Mouse (Mus musculus): Measurements from ENCODE around the gene Helz2. TPM values are rescaled to one million over a fixed set of nuclear protein-coding genes. Genes with fewer than 3 reads are reported as not detected.
"Not testable (repeated sequence)": the region's sequence is repeated elsewhere in the genome, so short reads cannot be mapped to it uniquely, and the experiment has no call there.

Gene Helz2
- polyA plus RNA-seq, 1 experiment from 2014 or later: 1.6 TPM

GRCm38 (mm10) chr2:181202886-181203285 lies 38.9 kb downstream of the Helz2 start:
- 62% methylated on average over 6 of the region's 6 CpGs for WGBS
- Histone ChIP-seq H3K27ac (replicated peaks) (0 out of 2 replicates have a peak overlapping the region, but pooled peaks have one; percentile 8), H3K4me3 (ENCODE audit: low read depth, low read length) (no peak overlapping the region), H3K9ac (ENCODE audit: low read length) (no peak overlapping the region), H3K9me3 (ENCODE audit: control insufficient read depth, low read length) (no peaks in the 10 kb centered on the region), H3K4me1 (replicated peaks; ENCODE audit: control insufficient read depth, insufficient read depth) (no peaks in the 10 kb centered on the region), H3K4me2 (replicated peaks; ENCODE audit: low read depth) (no peak overlapping the region), H3K36me3 (ENCODE audit: control insufficient read depth, insufficient read depth, low read length) (no peaks in the 10 kb centered on the region), H3K27me3 (ENCODE audit: control insufficient read depth, insufficient read depth, low read length) (no peaks in the 10 kb centered on the region)
- TF ChIP-seq EP300 (optimal IDR thresholded peaks at IDR 0.05): no peak
- no peak for TF ChIP-seq CTCF (IDR thresholded peaks at IDR 0.05; ENCODE audit: low read depth)
- DNase-seq (ENCODE audit: low spot score): no peak
- no peak for ATAC-seq (ENCODE audit: low FRiP score, low TSS enrichment)

GRCm38 (mm10) chr2:181202422-181202821 lies 39.4 kb downstream of the Helz2 start, which contains the start of gene Ptk6:
Ptk6 (minus strand) TSS chr2:181202789.
- H3K4me2 ChIP-seq (replicated peaks; ENCODE audit: low read depth): no peak within 1 kb of the TSS
- no peaks in the 10 kb centered on the region for H3K27me3 ChIP-seq (ENCODE audit: control insufficient read depth, insufficient read depth, low read length)
- DNase-seq (ENCODE audit: low spot score) (no peak), ATAC-seq (ENCODE audit: low FRiP score, low TSS enrichment) (peak; percentile 16; the same call in 1 of the 2 replicates)
- WGBS: 74% methylated on average over 3 of the region's 3 CpGs
- no peak for TF ChIP-seq EP300 (optimal IDR thresholded peaks at IDR 0.05)
- TF ChIP-seq CTCF (IDR thresholded peaks at IDR 0.05; ENCODE audit: low read depth): no peak
- H3K36me3 ChIP-seq (ENCODE audit: control insufficient read depth, insufficient read depth, low read length): no peaks in the 10 kb centered on the region
- no peaks in the 10 kb centered on the region for H3K4me1 ChIP-seq (replicated peaks; ENCODE audit: control insufficient read depth, insufficient read depth)
- H3K4me3 ChIP-seq (ENCODE audit: low read depth, low read length): no peak within 1 kb of the TSS
- peak within 1 kb of the TSS; percentile 18; the same call in 1 of the 2 replicates for H3K27ac ChIP-seq (replicated peaks)
- H3K9ac ChIP-seq (ENCODE audit: low read length): no peak within 1 kb of the TSS
- H3K9me3 ChIP-seq (ENCODE audit: control insufficient read depth, low read length): no peaks in the 10 kb centered on the region

GRCm38 (mm10) chr2:181201606-181202005 lies 40.2 kb downstream of the Helz2 start:
- TF ChIP-seq CTCF (IDR thresholded peaks at IDR 0.05; ENCODE audit: low read depth) (no peak), EP300 (optimal IDR thresholded peaks at IDR 0.05) (no peak)
- no peak overlapping the region for H3K27ac ChIP-seq (replicated peaks)
- no peaks in the 10 kb centered on the region for H3K4me1 ChIP-seq (replicated peaks; ENCODE audit: control insufficient read depth, insufficient read depth)
- DNase-seq (ENCODE audit: low spot score): no peak
- H3K27me3 ChIP-seq (ENCODE audit: control insufficient read depth, insufficient read depth, low read length): no peaks in the 10 kb centered on the region
- no peak overlapping the region for H3K4me3 ChIP-seq (ENCODE audit: low read depth, low read length)
- no peaks in the 10 kb centered on the region for H3K9me3 ChIP-seq (ENCODE audit: control insufficient read depth, low read length)
- 63% methylated on average over 3 of the region's 3 CpGs for WGBS
- H3K4me2 ChIP-seq (replicated peaks; ENCODE audit: low read depth): no peak overlapping the region
- no peaks in the 10 kb centered on the region for H3K36me3 ChIP-seq (ENCODE audit: control insufficient read depth, insufficient read depth, low read length)
- no peak overlapping the region for H3K9ac ChIP-seq (ENCODE audit: low read length)
- no peak for ATAC-seq (ENCODE audit: low FRiP score, low TSS enrichment)

GRCm38 (mm10) chr2:181196628-181197300 lies 45.1 kb downstream of the Helz2 start:
- H3K4me3 ChIP-seq (ENCODE audit: low read depth, low read length): no peak overlapping the region
- TF ChIP-seq EP300 (optimal IDR thresholded peaks at IDR 0.05): no peak
- TF ChIP-seq CTCF (IDR thresholded peaks at IDR 0.05; ENCODE audit: low read depth): no peak
- no peaks in the 10 kb centered on the region for H3K36me3 ChIP-seq (ENCODE audit: control insufficient read depth, insufficient read depth, low read length)
- no peak overlapping the region for H3K27ac ChIP-seq (replicated peaks)
- H3K4me2 ChIP-seq (replicated peaks; ENCODE audit: low read depth): no peak overlapping the region
- ATAC-seq (ENCODE audit: low FRiP score, low TSS enrichment) (no peak), DNase-seq (ENCODE audit: low spot score) (no peak)
- no peaks in the 10 kb centered on the region for H3K27me3 ChIP-seq (ENCODE audit: control insufficient read depth, insufficient read depth, low read length)
- WGBS: 76% methylated on average over 4 of the region's 4 CpGs
- H3K4me1 ChIP-seq (replicated peaks; ENCODE audit: control insufficient read depth, insufficient read depth): no peaks in the 10 kb centered on the region
- H3K9ac ChIP-seq (ENCODE audit: low read length): no peak overlapping the region
- H3K9me3 ChIP-seq (ENCODE audit: control insufficient read depth, low read length): no peaks in the 10 kb centered on the region

GRCm38 (mm10) chr2:181193044-181193443 lies 48.8 kb downstream of the Helz2 start:
- 66% methylated on average over 3 of the region's 3 CpGs for WGBS
- H3K9me3 ChIP-seq (ENCODE audit: control insufficient read depth, low read length): no peaks in the 10 kb centered on the region
- H3K36me3 ChIP-seq (ENCODE audit: control insufficient read depth, insufficient read depth, low read length): no peaks in the 10 kb centered on the region
- no peak for TF ChIP-seq CTCF (IDR thresholded peaks at IDR 0.05; ENCODE audit: low read depth)
- TF ChIP-seq EP300 (optimal IDR thresholded peaks at IDR 0.05): no peak
- ATAC-seq (ENCODE audit: low FRiP score, low TSS enrichment) (no peak), DNase-seq (ENCODE audit: low spot score) (no peak)
- no peaks in the 10 kb centered on the region for H3K4me1 ChIP-seq (replicated peaks; ENCODE audit: control insufficient read depth, insufficient read depth)
- H3K27ac ChIP-seq (replicated peaks): no peak overlapping the region
- H3K4me3 ChIP-seq (ENCODE audit: low read depth, low read length): no peak overlapping the region
- no peaks in the 10 kb centered on the region for H3K27me3 ChIP-seq (ENCODE audit: control insufficient read depth, insufficient read depth, low read length)
- no peak overlapping the region for H3K9ac ChIP-seq (ENCODE audit: low read length)
- H3K4me2 ChIP-seq (replicated peaks; ENCODE audit: low read depth): no peak overlapping the region

- H3K36me3 ChIP-seq (ENCODE audit: control insufficient read depth, insufficient read depth, low read length): no peaks in the 10 kb centered on the region
- WGBS: 68% methylated on average over 4 of the region's 4 CpGs
- H3K9me3 ChIP-seq (ENCODE audit: control insufficient read depth, low read length): no peaks in the 10 kb centered on the region
- no peak overlapping the region for H3K9ac ChIP-seq (ENCODE audit: low read length)
- H3K27ac ChIP-seq (replicated peaks): no peak overlapping the region
- H3K4me3 ChIP-seq (ENCODE audit: low read depth, low read length): no peak overlapping the region
- H3K4me2 ChIP-seq (replicated peaks; ENCODE audit: low read depth): no peak overlapping the region
- no peak for DNase-seq (ENCODE audit: low spot score)
- TF ChIP-seq EP300 (optimal IDR thresholded peaks at IDR 0.05) (no peak), CTCF (IDR thresholded peaks at IDR 0.05; ENCODE audit: low read depth) (no peak)
- H3K4me1 ChIP-seq (replicated peaks; ENCODE audit: control insufficient read depth, insufficient read depth): no peaks in the 10 kb centered on the region
- H3K27me3 ChIP-seq (ENCODE audit: control insufficient read depth, insufficient read depth, low read length): no peaks in the 10 kb centered on the region
- no peak for ATAC-seq (ENCODE audit: low FRiP score, low TSS enrichment)
Measured at GRCm38 (mm10) chr2:181191936-181192335, 49.9 kb downstream of the Helz2 start.

GRCm38 (mm10) chr2:181191385-181191784 lies 50.4 kb downstream of the Helz2 start:
- H3K4me2 ChIP-seq (replicated peaks; ENCODE audit: low read depth); H3K4me3 ChIP-seq (ENCODE audit: low read depth, low read length); H3K36me3 ChIP-seq (ENCODE audit: control insufficient read depth, insufficient read depth, low read length); H3K27ac ChIP-seq (replicated peaks); ATAC-seq (ENCODE audit: low FRiP score, low TSS enrichment); H3K9me3 ChIP-seq (ENCODE audit: control insufficient read depth, low read length); H3K27me3 ChIP-seq (ENCODE audit: control insufficient read depth, insufficient read depth, low read length); H3K4me1 ChIP-seq (replicated peaks; ENCODE audit: control insufficient read depth, insufficient read depth); H3K9ac ChIP-seq (ENCODE audit: low read length); DNase-seq (ENCODE audit: low spot score): not testable (repeated sequence)
- 73% methylated on average over 3 of the region's 4 CpGs for WGBS
